Mouse (Mus musculus) heart, postnatal 0 days (tissue): ENCODE measurements at regions not wholly inside any gene's neighbourhood (a gene's known extent, or its start where the extent isn't known, plus 50 kb on each side); places are given as distances from the start of the nearest gene placed in this dataset.

Experiments
- CTCF ChIP-seq: IDR thresholded peaks from 2 replicates; pipeline ENCODE4 v1.5.1; 2016; ENCODE audit warnings: antibody characterized with exemption, control low read depth, low read depth
- EP300 ChIP-seq: IDR thresholded peaks from 2 replicates; pipeline ENCODE4 v1.6.1; 2016; ENCODE audit warnings: antibody characterized with exemption, low read depth

DNA sequence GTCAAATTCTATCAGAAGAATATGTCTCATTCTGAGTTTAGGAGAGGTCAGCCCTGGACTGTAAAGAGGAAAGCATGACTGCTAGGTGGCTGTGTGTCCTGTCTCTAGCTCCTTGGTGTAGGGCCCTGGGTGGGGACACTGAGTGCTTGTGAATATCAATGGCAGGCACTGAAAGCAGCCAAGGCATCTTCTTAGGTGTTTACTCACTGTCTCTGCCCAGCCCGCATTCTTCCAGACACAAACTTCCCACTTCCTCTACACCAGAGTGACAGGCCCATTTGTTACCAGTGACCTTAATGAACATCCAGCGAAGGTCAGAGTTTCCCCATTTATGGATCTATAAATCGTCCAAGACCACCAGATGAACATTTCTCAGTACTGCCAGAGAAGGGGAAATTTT is 823.1 kb downstream of the Efna5 start:
- TF ChIP-seq CTCF (no peak), EP300 (no peak)
